Mouse (Mus musculus) liver, embryonic 14.5 days (tissue): ENCODE results near the gene Naa25.

Experiments
- CTCF ChIP-seq: IDR thresholded peaks from 2 replicates; pipeline ENCODE4 v1.5.1; 2016; ENCODE audit warnings: antibody characterized with exemption, low read depth, control low read depth
- EP300 ChIP-seq: IDR thresholded peaks from 2 replicates; pipeline ENCODE4 v1.6.1; 2016; ENCODE audit warnings: antibody characterized with exemption, low read depth

DNA sequence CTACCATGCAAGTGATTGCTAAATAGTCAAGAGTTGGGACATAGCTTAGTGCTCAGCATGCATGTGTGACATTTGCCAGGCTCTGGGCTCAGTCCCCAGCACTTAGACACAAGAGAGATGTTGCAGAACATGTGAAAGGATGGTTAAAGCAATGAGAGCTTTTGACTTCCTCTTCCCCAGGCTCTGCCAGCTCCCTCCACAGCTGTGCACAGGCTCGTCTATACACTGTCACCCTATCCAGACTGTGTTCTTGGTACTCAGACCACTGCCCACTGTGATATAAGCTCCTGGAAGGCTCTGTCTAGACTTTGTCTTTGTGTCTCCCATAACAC, 64.4 kb downstream of the Naa25 start:
- no peak for TF ChIP-seq EP300
- no peak for TF ChIP-seq CTCF
